Mouse (Mus musculus): ENCODE results near the gene Atl1.

- no peak for TF ChIP-seq POLR2A (IDR thresholded peaks at IDR 0.05; ENCODE audit: insufficient read depth, low read length)
- no peak for TF ChIP-seq CTCF (IDR thresholded peaks at IDR 0.05; ENCODE audit: low read depth, low read length)
- TF ChIP-seq EP300 (IDR thresholded peaks at IDR 0.05; ENCODE audit: insufficient read depth, low read depth, low read length): no peak
Measured at GRCm38 (mm10) chr12:69941655-69942329, 49.4 kb downstream of the Atl1 start.

Measured in ES-Bruce4 (cell line).